Mouse (Mus musculus): ENCODE measurements around the gene Aadacl4. TPM values are rescaled to one million over a fixed set of nuclear protein-coding genes. Genes with fewer than 3 reads are reported as not detected.

Aadacl4 gene
- total and polyA plus RNA-seq, 3 experiments, result not detected

GRCm38 (mm10) chr4:144592790-144593189 lies 20.7 kb upstream of the Aadacl4 start:
- DNase-seq (ENCODE audit: low read depth, low spot score), result no peak
- Histone ChIP-seq H3K79me2 (ENCODE audit: control insufficient read depth, insufficient read depth, low read length, poor library complexity) (no peaks in the 10 kb centered on the region), H3K4me3 (ENCODE audit: control insufficient read depth in 1 of 2, insufficient read depth in 1 of 2, low read depth in 2 of 2, low read length in 2 of 2) (no peak overlapping the region), H3K36me3 (ENCODE audit: control insufficient read depth in 1 of 2, insufficient read depth in 2 of 2, low read length in 2 of 2) (no peaks in the 10 kb centered on the region), H3K27me3 (ENCODE audit: control insufficient read depth in 1 of 2, insufficient read depth in 2 of 2, low read length in 2 of 2) (no peaks in the 10 kb centered on the region), H3K9ac (ENCODE audit: control insufficient read depth, low read depth, low read length, poor library complexity, severe bottlenecking) (no peak overlapping the region), H3K9me3 (replicated peaks; ENCODE audit: insufficient read depth, low read length) (no peaks in the 10 kb centered on the region), H3K27ac (ENCODE audit: control insufficient read depth, low read depth, low read length) (no peak overlapping the region), H3K4me1 (ENCODE audit: control insufficient read depth in 1 of 2, insufficient read depth in 2 of 2, low read length in 2 of 2) (no peaks in the 10 kb centered on the region)
- no peak for TF ChIP-seq GATA1 (IDR thresholded peaks at IDR 0.05; ENCODE audit: low read depth, low read length)
- no peak for TF ChIP-seq SMC3 (IDR thresholded peaks at IDR 0.05; ENCODE audit: low read depth, low read length)
- no peak for TF ChIP-seq TAL1 (IDR thresholded peaks at IDR 0.05; ENCODE audit: low read length)
- no peak for TF ChIP-seq E2F4 (IDR thresholded peaks at IDR 0.05; ENCODE audit: borderline replicate concordance, low read depth, low read length)
- no peak for TF ChIP-seq POLR2AphosphoS5 (IDR thresholded peaks at IDR 0.05; ENCODE audit: borderline replicate concordance, low read depth, low read length)
- TF ChIP-seq UBTF (IDR thresholded peaks at IDR 0.05; ENCODE audit: borderline replicate concordance, insufficient read depth, low read depth, low read length), result no peak
- TF ChIP-seq MYC (IDR thresholded peaks at IDR 0.05; ENCODE audit: low read depth, low read length), result no peak
- no peak for TF ChIP-seq MAFK (IDR thresholded peaks at IDR 0.05; ENCODE audit: borderline replicate concordance, low read depth, low read length)
- TF ChIP-seq POLR2A (IDR thresholded peaks at IDR 0.05; ENCODE audit: control insufficient read depth in 1 of 2, insufficient read depth in 1 of 2, low read depth in 1 of 2, low read length in 2 of 2, poor library complexity in 1 of 2), result no peak
- TF ChIP-seq NELFE (IDR thresholded peaks at IDR 0.05; ENCODE audit: low read depth, low read length), result no peak
- TF ChIP-seq USF1 (IDR thresholded peaks at IDR 0.05; ENCODE audit: low read depth, low read length), result no peak
- no peak for TF ChIP-seq CHD2 (IDR thresholded peaks at IDR 0.05; ENCODE audit: low read length)
- TF ChIP-seq KAT2A (conservative IDR thresholded peaks at IDR 0.05; ENCODE audit: low read depth, low read length), result no peak
- TF ChIP-seq CHD1 (IDR thresholded peaks at IDR 0.05; ENCODE audit: low read depth, low read length), result no peak
- no peak for TF ChIP-seq EP300 (IDR thresholded peaks at IDR 0.05; ENCODE audit: low read depth in 1 of 2, low read length in 2 of 2)
- no peak for TF ChIP-seq SIN3A (IDR thresholded peaks at IDR 0.05; ENCODE audit: low read length)
- no peak for TF ChIP-seq ZKSCAN1 (IDR thresholded peaks at IDR 0.05; ENCODE audit: low read depth, low read length)
- no peak for TF ChIP-seq MYB (IDR thresholded peaks at IDR 0.05; ENCODE audit: low read depth, low read length)

GRCm38 (mm10) chr4:144614586-144614985 lies 1.1 kb downstream of the Aadacl4 start:
- TF ChIP-seq EP300 (IDR thresholded peaks at IDR 0.05; ENCODE audit: low read depth in 1 of 2, low read length in 2 of 2), result no peak
- no peak for TF ChIP-seq POLR2AphosphoS5 (IDR thresholded peaks at IDR 0.05; ENCODE audit: borderline replicate concordance, low read depth, low read length)
- no peak for TF ChIP-seq MYC (IDR thresholded peaks at IDR 0.05; ENCODE audit: low read depth, low read length)
- no peak for TF ChIP-seq CHD1 (IDR thresholded peaks at IDR 0.05; ENCODE audit: low read depth, low read length)
- no peak for TF ChIP-seq USF1 (IDR thresholded peaks at IDR 0.05; ENCODE audit: low read depth, low read length)
- Histone ChIP-seq H3K9ac (ENCODE audit: control insufficient read depth, low read depth, low read length, poor library complexity, severe bottlenecking) (no peak overlapping the region), H3K27ac (ENCODE audit: control insufficient read depth, low read depth, low read length) (no peak overlapping the region), H3K36me3 (ENCODE audit: control insufficient read depth in 1 of 2, insufficient read depth in 2 of 2, low read length in 2 of 2) (no peaks in the 10 kb centered on the region), H3K4me3 (ENCODE audit: control insufficient read depth in 1 of 2, insufficient read depth in 1 of 2, low read depth in 2 of 2, low read length in 2 of 2) (no peak overlapping the region), H3K4me1 (ENCODE audit: control insufficient read depth in 1 of 2, insufficient read depth in 2 of 2, low read length in 2 of 2) (no peaks in the 10 kb centered on the region), H3K79me2 (ENCODE audit: control insufficient read depth, insufficient read depth, low read length, poor library complexity) (no peaks in the 10 kb centered on the region), H3K9me3 (replicated peaks; ENCODE audit: insufficient read depth, low read length) (no peaks in the 10 kb centered on the region), H3K27me3 (ENCODE audit: control insufficient read depth in 1 of 2, insufficient read depth in 2 of 2, low read length in 2 of 2) (no peaks in the 10 kb centered on the region)
- DNase-seq (ENCODE audit: low read depth, low spot score), result no peak
